Mouse (Mus musculus) stomach, embryonic 16.5 days (tissue): Measurements from ENCODE around the gene Zzef1. TPM values are rescaled to one million over a fixed set of nuclear protein-coding genes. Genes with fewer than 3 reads are reported as not detected.

ENCODE experiments used
- ATAC-seq: fragments of 200-750 bp; cut with Nextera tagmentation; 2 replicates; pipeline ENCODE4 v1.8.0; 2017; ENCODE audit warnings: moderate number of reproducible peaks, moderate TSS enrichment; ENCODE audit not compliant: insufficient read depth, low FRiP score
- H3K27ac ChIP-seq: fragments of 300-500 bp; sonication (generic); 2 replicates; pipeline ENCODE4 v1.5.1; 2014; ENCODE audit warnings: low read length
- H3K27me3 ChIP-seq: fragments of 300-500 bp; sonication (generic); 2 replicates; pipeline ENCODE4 v1.6.1; 2014; ENCODE audit warnings: low read length, control low read depth, mixed read lengths; ENCODE audit not compliant: control insufficient read depth, insufficient read depth
- H3K36me3 ChIP-seq: fragments of 300-500 bp; sonication (generic); 2 replicates; pipeline ENCODE4 v1.6.1; 2014; ENCODE audit warnings: low read length; ENCODE audit not compliant: control insufficient read depth, insufficient read depth
- H3K4me1 ChIP-seq: fragments of 300-500 bp; sonication (generic); 2 replicates; pipeline ENCODE4 v1.6.1; 2014; ENCODE audit warnings: low read length, control low read depth, mixed read lengths; ENCODE audit not compliant: control insufficient read depth, insufficient read depth
- H3K4me2 ChIP-seq: fragments of 300-500 bp; sonication (generic); 2 replicates; pipeline ENCODE4 v1.6.1; 2014; ENCODE audit warnings: low read depth, low read length, mixed read lengths
- H3K4me3 ChIP-seq: fragments of 300-500 bp; sonication (generic); replicated peaks from 2 replicates; pipeline ENCODE4 v1.5.1; 2014; ENCODE audit warnings: mild to moderate bottlenecking, low read length
- H3K9ac ChIP-seq: fragments of 300-500 bp; sonication (generic); 2 replicates; pipeline ENCODE4 v1.6.1; 2014; ENCODE audit warnings: low read length
- H3K9me3 ChIP-seq: fragments of 300-500 bp; sonication (generic); replicated peaks from 2 replicates; pipeline ENCODE4 v1.6.1; 2016; ENCODE audit warnings: low read length, control low read depth; ENCODE audit not compliant: control insufficient read depth
- WGBS: fragments of 180-500 bp; shearing (Covaris S2); extraction: QIAGEN DNeasy Blood & Tissue Kit; methylation state at CpG from one replicate; pipeline ENCODE4 v1.1.7; 2014; 5-methylcytosine and 5-hydroxymethylcytosine counted together
- polyA plus RNA-seq: library from polyadenylated mRNA; unstranded; fragments of >200 nt; fragmentation: Nextera tagmentation; extraction: Ambion mirVana; gene quantifications from 2 replicates; pipeline ENCODE4 v1.2.1, GENCODE M21; 2015

Gene Zzef1
- polyA plus RNA-seq, 1 experiment from 2014 or later, result 9.5 TPM

- peaks cover 33% of the 10 kb centered on the region for H3K4me1 ChIP-seq
- H3K27ac ChIP-seq, result no peak overlapping the region
- no peak overlapping the region for H3K4me3 ChIP-seq
Observed at GRCm38 (mm10) chr11:72953440-72954151, 157.6 kb downstream of the Zzef1 start.

GRCm38 (mm10) chr11:72954216-72954615 is 158.2 kb downstream of the Zzef1 start:
- Histone ChIP-seq H3K4me2 (no peak overlapping the region), H3K4me3 (no peak overlapping the region), H3K9ac (no peak overlapping the region), H3K27me3 (no peaks in the 10 kb centered on the region), H3K36me3 (no peaks in the 10 kb centered on the region), H3K9me3 (no peaks in the 10 kb centered on the region), H3K27ac (no peak overlapping the region), H3K4me1 (peaks cover 33% of the 10 kb centered on the region)
- no peak for ATAC-seq
- WGBS, result 93% methylated on average over 4 of the region's 4 CpGs

More at GRCm38 (mm10) chr11:72953440-72954151, 157.6 kb downstream of the Zzef1 start:
- H3K4me2 ChIP-seq, result no peak overlapping the region
- no peak overlapping the region for H3K9ac ChIP-seq
- ATAC-seq, result no peak
- H3K27me3 ChIP-seq, result no peaks in the 10 kb centered on the region
- H3K9me3 ChIP-seq, result no peaks in the 10 kb centered on the region
- no peaks in the 10 kb centered on the region for H3K36me3 ChIP-seq
- 87% methylated on average over 4 of the region's 4 CpGs for WGBS

DNA sequence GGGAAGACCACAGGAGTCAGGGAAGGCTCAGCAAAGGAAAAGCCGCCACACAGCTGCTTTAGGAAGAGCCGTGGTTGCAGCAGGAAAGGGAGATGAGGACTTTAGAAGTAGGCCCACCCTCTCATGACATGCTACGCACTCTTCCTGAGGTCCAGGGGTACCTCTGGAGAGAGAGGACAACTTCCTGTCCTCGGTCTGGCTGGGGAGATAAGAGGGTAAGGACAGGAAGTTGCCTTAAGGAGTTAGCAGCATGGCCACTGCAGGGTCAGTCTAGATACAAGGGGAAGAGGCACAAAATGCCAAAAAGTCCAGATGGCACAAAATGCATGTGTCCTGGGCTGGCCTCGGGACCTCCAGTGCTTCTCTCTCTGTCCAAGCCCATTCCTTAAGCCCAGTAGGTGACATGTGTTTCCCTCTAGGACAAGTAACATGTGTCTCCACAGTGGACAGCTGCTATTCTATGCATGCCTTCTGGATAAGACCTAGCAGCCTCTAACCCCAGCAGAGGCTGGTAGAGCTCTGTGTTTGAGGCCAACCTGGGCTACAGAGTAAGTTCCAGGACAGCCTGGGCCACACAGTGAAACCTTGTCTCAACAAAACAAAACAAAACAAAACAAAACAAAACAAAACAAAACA is 159.4 kb downstream of the Zzef1 start:
- no peak for ATAC-seq
- no peaks in the 10 kb centered on the region for H3K36me3 ChIP-seq
- H3K4me1 ChIP-seq, result peaks cover 39% of the 10 kb centered on the region
- no peaks in the 10 kb centered on the region for H3K9me3 ChIP-seq
- H3K27me3 ChIP-seq, result no peaks in the 10 kb centered on the region
- H3K4me2 ChIP-seq, result no peak overlapping the region
- no peak overlapping the region for H3K9ac ChIP-seq
- no peak overlapping the region for H3K4me3 ChIP-seq
- no peak overlapping the region for H3K27ac ChIP-seq
- WGBS, result 46% methylated on average over 5 of the region's 5 CpGs

DNA sequence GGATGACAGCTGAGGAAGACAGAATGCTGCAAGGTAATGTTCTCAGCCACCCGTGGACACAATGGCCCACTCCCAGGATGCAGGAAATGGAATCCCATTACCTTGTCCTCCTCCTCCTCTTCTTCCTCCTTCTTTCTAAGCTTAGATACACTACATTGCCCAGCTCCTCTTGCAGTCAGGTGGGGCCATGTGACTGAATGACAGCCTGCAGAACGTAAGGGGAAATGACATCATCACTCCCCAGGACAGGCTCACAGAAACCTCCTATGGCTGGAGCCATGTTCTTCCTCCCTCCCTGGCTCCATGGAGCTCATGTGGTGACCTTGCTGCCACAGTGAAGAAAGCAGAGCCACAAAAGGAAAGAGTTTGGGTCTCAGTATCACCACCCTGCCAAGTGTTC is 161.3 kb downstream of the Zzef1 start:
- Histone ChIP-seq H3K9me3 (no peaks in the 10 kb centered on the region), H3K4me2 (no peak overlapping the region), H3K4me3 (no peak overlapping the region), H3K36me3 (no peaks in the 10 kb centered on the region), H3K4me1 (peaks cover 36% of the 10 kb centered on the region), H3K27me3 (0 out of 2 replicates have a peak, but pooled peaks cover 4% of the 10 kb centered on the region), H3K9ac (no peak overlapping the region), H3K27ac (no peak overlapping the region)
- 30% methylated on average over 2 of the region's 2 CpGs for WGBS
- no peak for ATAC-seq

GRCm38 (mm10) chr11:72959924-72960679 is 164.1 kb downstream of the Zzef1 start:
- Histone ChIP-seq H3K9me3 (no peaks in the 10 kb centered on the region), H3K27me3 (0 out of 2 replicates have a peak, but pooled peaks cover 4% of the 10 kb centered on the region), H3K27ac (no peak overlapping the region), H3K4me1 (peaks cover 35% of the 10 kb centered on the region), H3K36me3 (no peaks in the 10 kb centered on the region), H3K9ac (no peak overlapping the region), H3K4me3 (no peak overlapping the region), H3K4me2 (peak overlapping the region; percentile 56)
- WGBS, result 21% methylated on average over 15 of the region's 15 CpGs
- ATAC-seq, result no peak

DNA sequence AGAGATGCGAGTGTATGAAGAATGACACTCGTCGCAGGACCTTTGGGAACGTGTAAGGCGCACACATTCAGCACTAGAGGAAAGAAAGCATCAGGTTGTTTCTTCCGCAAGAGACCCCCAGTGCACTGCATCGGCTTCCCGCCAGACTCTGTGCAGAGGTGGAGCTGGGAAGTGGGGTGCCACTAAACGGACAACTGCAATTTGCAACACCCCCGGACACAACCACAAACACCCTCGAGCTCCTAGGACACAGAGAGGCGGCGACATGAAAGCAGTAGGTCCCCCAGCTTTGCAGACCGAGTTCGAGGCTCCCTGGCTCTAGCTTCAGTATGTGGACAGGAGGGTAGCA is 164.7 kb downstream of the Zzef1 start:
- 14% methylated on average over 15 of the region's 15 CpGs for WGBS
- peaks cover 37% of the 10 kb centered on the region for H3K4me1 ChIP-seq
- no peaks in the 10 kb centered on the region for H3K36me3 ChIP-seq
- H3K4me3 ChIP-seq, result peak overlapping the region; percentile 43
- ATAC-seq, result no peak
- H3K4me2 ChIP-seq, result peak overlapping the region; percentile 56
- H3K9ac ChIP-seq, result peak overlapping the region; percentile 52
- no peaks in the 10 kb centered on the region for H3K9me3 ChIP-seq
- H3K27ac ChIP-seq, result no peak overlapping the region
- 0 out of 2 replicates have a peak, but pooled peaks cover 4% of the 10 kb centered on the region for H3K27me3 ChIP-seq

GRCm38 (mm10) chr11:72961072-72961980 is 165.3 kb downstream of the Zzef1 start, which contains the start of gene Atp2a3:
TSS of gene Atp2a3 (plus strand) at chr11:72961169.
- peak within 1 kb of the TSS; percentile 43 for H3K4me3 ChIP-seq
- H3K27me3 ChIP-seq, result 0 out of 2 replicates have a peak, but pooled peaks cover 4% of the 10 kb centered on the region
- 0 out of 2 replicates have a peak, but pooled peaks have one; percentile 27 for ATAC-seq
- no peaks in the 10 kb centered on the region for H3K36me3 ChIP-seq
- WGBS, result 5% methylated on average over 67 of the region's 70 CpGs
- H3K27ac ChIP-seq, result peak within 1 kb of the TSS; percentile 60
- H3K4me1 ChIP-seq, result peaks cover 37% of the 10 kb centered on the region
- H3K9me3 ChIP-seq, result no peaks in the 10 kb centered on the region
- peak within 1 kb of the TSS; percentile 56 for H3K4me2 ChIP-seq
- H3K9ac ChIP-seq, result peak within 1 kb of the TSS; percentile 52

- peak overlapping the region; percentile 56; the same call in 1 of the 2 replicates for H3K4me2 ChIP-seq
- peak overlapping the region; percentile 60 for H3K27ac ChIP-seq
Observed at GRCm38 (mm10) chr11:72962378-72962777, 166.4 kb downstream of the Zzef1 start.

More at GRCm38 (mm10) chr11:72962378-72962777, 166.4 kb downstream of the Zzef1 start:
- Histone ChIP-seq H3K4me1 (peaks cover 37% of the 10 kb centered on the region), H3K4me3 (no peak overlapping the region), H3K9me3 (no peaks in the 10 kb centered on the region), H3K36me3 (no peaks in the 10 kb centered on the region), H3K9ac (no peak overlapping the region), H3K27me3 (0 out of 2 replicates have a peak, but pooled peaks cover 4% of the 10 kb centered on the region)
- WGBS, result 48% methylated on average over 2 of the region's 2 CpGs
- ATAC-seq, result no peak
